Mouse (Mus musculus) kidney, embryonic 14.5 days (tissue): ENCODE results near the gene Popdc2. TPM values are rescaled to one million over a fixed set of nuclear protein-coding genes. Genes with fewer than 3 reads are reported as not detected.
"Not testable (repeated sequence)": the region's sequence is repeated elsewhere in the genome, so short reads cannot be mapped to it uniquely, and the experiment has no call there.

Source experiments
- ATAC-seq: fragments of 200-750 bp; cut with Nextera tagmentation; 2 replicates; pipeline ENCODE4 v1.8.0; 2017; ENCODE audit warnings: moderate number of reproducible peaks, mild to moderate bottlenecking, moderate TSS enrichment, moderate library complexity; ENCODE audit not compliant: low FRiP score, low TSS enrichment
- H3K27ac ChIP-seq: fragments of 300-500 bp; sonication (generic); 2 replicates; pipeline ENCODE4 v1.5.1; 2014; ENCODE audit warnings: low read depth, mild to moderate bottlenecking, low read length, moderate library complexity, mixed read lengths
- H3K27me3 ChIP-seq: fragments of 300-500 bp; sonication (generic); 2 replicates; pipeline ENCODE4 v1.6.1; 2014; ENCODE audit warnings: mild to moderate bottlenecking, low read length; ENCODE audit not compliant: control insufficient read depth, insufficient read depth
- H3K36me3 ChIP-seq: fragments of 300-500 bp; sonication (generic); 2 replicates; pipeline ENCODE4 v1.6.1; 2014; ENCODE audit warnings: low read length, mixed read lengths; ENCODE audit not compliant: control insufficient read depth, insufficient read depth
- H3K4me1 ChIP-seq: fragments of 300-500 bp; sonication (generic); 2 replicates; pipeline ENCODE4 v1.6.1; 2014; ENCODE audit warnings: low read length, mixed read lengths; ENCODE audit not compliant: control insufficient read depth, insufficient read depth
- H3K4me2 ChIP-seq: fragments of 300-500 bp; sonication (generic); replicated peaks from 2 replicates; pipeline ENCODE4 v1.6.1; 2014; ENCODE audit warnings: low read depth, mild to moderate bottlenecking, low read length
- H3K4me3 ChIP-seq: fragments of 300-500 bp; sonication (generic); 2 replicates; pipeline ENCODE4 v1.5.1; 2014; ENCODE audit warnings: mild to moderate bottlenecking, low read length
- H3K9ac ChIP-seq: fragments of 300-500 bp; sonication (generic); 2 replicates; pipeline ENCODE4 v1.6.1; 2014; ENCODE audit warnings: low read depth, mild to moderate bottlenecking, low read length, moderate library complexity
- H3K9me3 ChIP-seq: fragments of 300-500 bp; sonication (generic); 2 replicates; pipeline ENCODE4 v1.6.1; 2016; ENCODE audit warnings: low read length; ENCODE audit not compliant: control insufficient read depth
- WGBS: fragments of 180-500 bp; shearing (Covaris S2); extraction: QIAGEN DNeasy Blood & Tissue Kit; methylation state at CpG from one replicate; pipeline ENCODE4 v1.1.7; 2014; 5-methylcytosine and 5-hydroxymethylcytosine counted together
- polyA plus RNA-seq: library from polyadenylated mRNA; unstranded; fragments of >200 nt; fragmentation: Nextera tagmentation; extraction: Ambion mirVana; gene quantifications from 2 replicates; pipeline ENCODE4 v1.2.1, GENCODE M21; 2014

Popdc2 gene
- polyA plus RNA-seq: 0.11 and 0.35 TPM in 2 replicates

DNA sequence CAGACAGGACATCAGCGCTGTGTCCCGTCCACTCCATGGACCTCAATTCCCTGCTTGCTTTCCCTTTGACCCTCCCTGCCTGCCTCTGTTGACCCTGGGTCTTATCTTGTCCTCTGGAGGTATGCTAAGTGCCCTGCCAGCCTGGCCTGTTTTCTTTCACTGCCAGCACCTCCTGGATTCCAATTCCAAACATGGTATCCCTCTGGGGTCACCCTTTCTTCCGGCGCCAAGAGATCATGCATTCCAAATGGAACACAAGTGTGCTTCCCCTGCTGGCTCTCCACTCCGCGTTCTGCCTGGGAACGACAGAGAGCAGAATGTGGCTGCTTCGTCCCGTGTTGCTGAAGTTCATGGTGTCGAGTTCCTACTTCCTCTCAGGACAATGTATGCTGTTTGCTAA, at the start of gene Popdc2:
Popdc2 (plus strand) TSS at position 277 of the 400 bp plus-strand sequence.
- Histone ChIP-seq H3K36me3 (no peaks in the 10 kb centered on the region), H3K4me3 (no peak within 1 kb of the TSS; the same call in 1 of the 2 replicates), H3K4me2 (no peak within 1 kb of the TSS), H3K9ac (no peak within 1 kb of the TSS), H3K27me3 (no peaks in the 10 kb centered on the region), H3K9me3 (no peaks in the 10 kb centered on the region), H3K27ac (no peak within 1 kb of the TSS), H3K4me1 (no peaks in the 10 kb centered on the region)
- WGBS: 47% methylated on average over 10 of the region's 10 CpGs
- ATAC-seq: no peak

DNA sequence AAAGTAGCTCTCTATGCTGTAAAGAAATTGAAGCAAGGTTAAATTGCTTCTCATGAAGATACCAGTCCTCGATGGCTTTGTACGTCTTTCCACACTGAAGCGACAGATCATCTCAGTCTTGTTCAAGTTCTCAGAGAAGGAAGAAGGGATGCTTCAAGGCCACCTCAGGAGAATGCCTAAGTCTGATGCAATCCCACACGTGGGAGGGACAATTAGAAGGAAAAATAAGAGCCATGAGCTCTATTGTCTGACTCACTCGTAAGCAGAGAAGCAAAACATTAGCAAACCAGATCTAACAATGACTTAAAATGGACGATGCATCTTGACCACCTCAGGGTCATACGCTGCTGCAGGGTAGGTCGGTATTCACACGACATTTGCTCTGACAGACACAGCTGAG, 43.5 kb upstream of the Popdc2 start:
- Histone ChIP-seq H3K4me2 (no peak overlapping the region), H3K4me3 (no peak overlapping the region), H3K9me3 (0 out of 2 replicates have a peak, but pooled peaks cover 3% of the 10 kb centered on the region), H3K27ac (no peak overlapping the region), H3K27me3 (no peaks in the 10 kb centered on the region), H3K4me1 (no peaks in the 10 kb centered on the region), H3K36me3 (no peaks in the 10 kb centered on the region), H3K9ac (no peak overlapping the region)
- WGBS: 74% methylated on average over 9 of the region's 9 CpGs
- ATAC-seq: no peak

DNA sequence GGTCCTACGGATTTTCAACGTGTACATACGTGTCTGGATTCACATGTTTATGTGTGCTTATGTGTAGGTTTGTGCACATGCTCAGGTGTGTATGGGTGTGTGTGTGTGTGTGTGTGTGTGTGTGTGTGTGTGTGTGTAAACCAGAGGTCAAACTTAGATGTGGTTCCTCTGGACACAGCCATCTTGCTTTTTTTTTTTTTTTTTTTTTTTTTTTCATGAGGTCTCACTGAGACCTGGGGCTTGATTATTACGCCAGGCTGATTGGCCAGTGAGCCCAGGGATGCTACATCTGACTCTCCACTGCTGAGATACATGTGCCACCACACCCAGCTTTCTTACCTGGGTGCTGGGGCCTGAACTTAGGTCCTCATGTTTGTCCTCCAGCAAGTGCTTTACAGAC, 42.9 kb upstream of the Popdc2 start:
- 0 out of 2 replicates have a peak, but pooled peaks cover 3% of the 10 kb centered on the region for H3K9me3 ChIP-seq
- 92% methylated on average over 4 of the region's 4 CpGs for WGBS

DNA sequence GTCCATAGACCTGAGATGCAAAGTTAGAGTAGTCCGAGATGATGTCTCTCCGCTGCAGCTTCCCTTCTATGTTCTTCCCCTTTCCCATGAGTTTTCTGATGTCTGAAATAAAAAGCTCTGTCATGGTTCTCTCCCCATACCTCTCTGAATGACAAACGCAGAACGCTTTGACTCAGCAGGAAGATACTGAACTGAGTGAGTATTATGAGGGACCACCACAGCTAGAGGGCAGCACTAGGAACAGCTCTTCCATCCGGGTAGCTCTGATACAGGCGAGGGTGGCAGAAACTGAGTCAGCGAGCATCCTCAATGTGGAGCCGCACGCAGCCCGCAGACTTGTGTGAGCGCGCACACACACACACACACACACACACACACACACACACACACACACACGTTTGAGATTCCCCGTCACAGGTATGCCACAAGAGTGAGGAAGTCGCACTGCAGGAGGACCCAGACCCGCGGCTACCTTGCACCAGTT, 40.5 kb upstream of the Popdc2 start:
- H3K27ac ChIP-seq: no peak overlapping the region
- no peak overlapping the region for H3K4me3 ChIP-seq
- no peaks in the 10 kb centered on the region for H3K27me3 ChIP-seq
- 0 out of 2 replicates have a peak overlapping the region, but pooled peaks have one; percentile 1 for H3K4me2 ChIP-seq
- no peaks in the 10 kb centered on the region for H3K36me3 ChIP-seq
- no peak overlapping the region for H3K9ac ChIP-seq
- H3K4me1 ChIP-seq: no peaks in the 10 kb centered on the region
- H3K9me3 ChIP-seq: no peaks in the 10 kb centered on the region
- 0 out of 2 replicates have a peak, but pooled peaks have one; percentile 49 for ATAC-seq
- 38% methylated on average over 17 of the region's 17 CpGs for WGBS

More for the DNA sequence above, 42.9 kb upstream of the Popdc2 start:
- Histone ChIP-seq H3K9ac (no peak overlapping the region), H3K4me2 (no peak overlapping the region), H3K4me1 (no peaks in the 10 kb centered on the region), H3K27me3 (no peaks in the 10 kb centered on the region), H3K36me3 (no peaks in the 10 kb centered on the region), H3K4me3 (no peak overlapping the region), H3K27ac (no peak overlapping the region)
- ATAC-seq: no peak

DNA sequence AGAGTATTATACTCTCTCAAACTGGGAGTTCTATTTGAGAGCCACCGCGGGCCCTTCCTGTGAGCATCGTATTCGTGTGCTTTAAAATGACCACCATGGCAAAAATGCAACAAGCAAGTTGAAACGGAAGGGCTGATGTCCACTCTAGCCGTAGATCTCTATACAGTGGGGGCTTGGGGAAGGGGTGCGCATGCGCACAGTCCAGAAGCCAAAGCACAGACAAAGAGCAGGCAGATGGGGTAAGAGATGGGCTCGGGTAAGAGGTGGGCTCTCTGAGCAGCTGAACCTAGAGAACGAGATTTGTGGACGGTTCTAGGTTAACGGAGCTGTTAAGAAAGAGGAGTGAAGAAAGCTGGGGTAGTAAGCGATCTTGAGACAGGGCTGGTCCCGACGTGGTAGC, 37.7 kb upstream of the Popdc2 start:
- 91% methylated on average over 15 of the region's 15 CpGs for WGBS
- Histone ChIP-seq H3K9me3 (peaks cover 1% of the 10 kb centered on the region; the same call in 1 of the 2 replicates), H3K4me1 (no peaks in the 10 kb centered on the region), H3K27ac (no peak overlapping the region), H3K9ac (no peak overlapping the region), H3K36me3 (no peaks in the 10 kb centered on the region), H3K4me2 (no peak overlapping the region), H3K4me3 (no peak overlapping the region), H3K27me3 (no peaks in the 10 kb centered on the region)
- no peak for ATAC-seq

DNA sequence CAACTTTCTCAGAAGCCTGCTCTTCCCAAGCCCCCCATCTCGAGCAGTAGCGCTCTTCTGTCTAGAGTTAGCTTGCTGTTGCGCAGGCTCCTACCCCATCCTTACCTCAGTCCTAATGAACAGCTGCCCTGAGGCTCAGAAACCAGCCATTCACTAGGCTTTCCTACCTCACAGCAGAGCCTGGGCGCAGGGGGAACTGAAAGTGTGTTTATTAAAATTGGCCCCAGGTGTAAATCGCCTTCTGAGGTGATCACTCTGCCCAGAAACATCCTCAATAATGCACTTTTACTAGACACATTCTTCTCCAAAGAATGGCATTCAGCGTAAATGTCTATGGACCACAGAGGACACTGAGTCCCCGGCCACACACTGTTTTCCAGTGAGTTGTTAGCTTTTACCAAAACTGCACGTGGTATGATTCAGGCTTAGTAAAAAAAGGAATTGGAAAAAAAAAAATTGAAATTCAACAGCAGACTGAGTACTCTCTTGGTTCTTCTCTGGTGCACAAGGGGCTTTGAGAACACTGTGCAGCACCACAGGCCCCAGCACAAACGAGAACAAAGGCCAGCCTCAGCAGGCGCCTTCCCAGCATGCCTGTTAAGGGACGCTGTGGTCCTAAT, 35.1 kb upstream of the Popdc2 start:
- Histone ChIP-seq H3K4me2 (no peak overlapping the region), H3K4me3 (no peak overlapping the region), H3K4me1 (no peaks in the 10 kb centered on the region), H3K27ac (no peak overlapping the region), H3K27me3 (no peaks in the 10 kb centered on the region), H3K36me3 (no peaks in the 10 kb centered on the region), H3K9ac (no peak overlapping the region), H3K9me3 (peaks cover 3% of the 10 kb centered on the region; the same call in 1 of the 2 replicates)
- ATAC-seq: no peak
- 89% methylated on average over 11 of the region's 11 CpGs for WGBS

DNA sequence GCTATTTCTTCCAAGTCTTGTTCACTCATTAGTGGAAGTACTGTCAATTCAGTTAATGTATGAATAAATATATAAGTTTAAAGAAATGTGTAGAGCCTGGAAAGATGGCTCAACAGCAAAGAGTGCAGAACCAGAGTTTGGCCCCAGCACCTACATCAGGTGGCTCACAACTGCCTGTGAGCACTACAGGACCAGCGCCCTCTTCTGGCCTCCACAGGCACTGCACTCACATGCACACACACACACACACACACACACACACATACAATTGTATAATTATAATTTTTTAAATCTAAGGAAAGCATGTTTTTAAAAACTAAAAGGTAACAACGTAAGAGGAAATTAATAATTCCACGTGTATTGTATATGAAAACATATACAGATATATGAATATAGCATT, 32.7 kb upstream of the Popdc2 start:
- no peak overlapping the region for H3K4me3 ChIP-seq
- WGBS: 88% methylated on average over 3 of the region's 3 CpGs
- peaks cover 3% of the 10 kb centered on the region; the same call in 1 of the 2 replicates for H3K9me3 ChIP-seq
- H3K4me1 ChIP-seq: no peaks in the 10 kb centered on the region
- no peak for ATAC-seq
- no peaks in the 10 kb centered on the region for H3K36me3 ChIP-seq
- no peak overlapping the region for H3K9ac ChIP-seq
- H3K27me3 ChIP-seq: no peaks in the 10 kb centered on the region
- no peak overlapping the region for H3K27ac ChIP-seq
- no peak overlapping the region for H3K4me2 ChIP-seq

DNA sequence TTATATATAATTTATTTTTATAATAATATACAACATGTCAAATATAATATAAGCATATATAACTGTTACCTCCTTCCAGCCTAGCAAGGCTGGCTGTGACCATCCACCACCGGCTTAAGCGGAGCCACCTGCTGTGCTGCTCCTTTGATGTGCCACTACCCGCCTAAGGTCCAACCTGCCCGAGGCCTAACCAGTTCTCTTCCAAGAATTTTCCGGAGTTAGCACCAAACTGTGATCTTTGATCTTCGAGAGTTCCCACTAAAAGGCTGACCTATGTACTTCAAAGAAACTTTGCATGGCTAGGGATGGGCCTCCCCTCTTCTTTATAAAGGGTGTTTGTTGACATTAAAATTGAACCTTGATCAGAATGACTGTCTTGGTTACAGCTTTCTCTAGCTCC, 27.6 kb upstream of the Popdc2 start:
- no peak for ATAC-seq
- WGBS: 20% methylated on average over 6 of the region's 6 CpGs
- Histone ChIP-seq H3K4me3 (no peak overlapping the region), H3K27ac (no peak overlapping the region), H3K4me2 (no peak overlapping the region), H3K36me3 (no peaks in the 10 kb centered on the region), H3K9ac (no peak overlapping the region), H3K9me3 (peaks cover under 1% of the 10 kb centered on the region; the same call in 1 of the 2 replicates), H3K27me3 (no peaks in the 10 kb centered on the region), H3K4me1 (no peaks in the 10 kb centered on the region)

DNA sequence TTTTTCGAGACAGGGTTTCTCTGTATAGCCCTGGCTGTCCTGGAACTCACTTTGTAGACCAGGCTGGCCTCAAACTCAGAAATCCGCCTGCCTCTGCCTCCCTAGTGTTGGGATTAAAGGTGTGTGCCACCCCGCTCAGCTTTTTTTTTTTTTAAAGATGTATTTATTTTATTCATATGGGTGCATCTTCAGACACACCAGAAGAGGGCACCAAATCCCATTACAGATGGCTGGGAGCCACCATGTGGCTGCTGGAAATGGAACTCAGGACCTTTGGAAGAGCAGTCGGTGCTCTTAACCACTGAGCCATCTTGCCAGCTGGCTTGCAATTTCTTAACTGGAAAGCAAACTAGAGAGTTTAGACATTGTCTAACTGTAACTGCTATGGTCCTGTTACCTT, 23.9 kb upstream of the Popdc2 start:
- H3K27ac ChIP-seq, ATAC-seq, H3K9ac ChIP-seq, H3K4me3 ChIP-seq, H3K36me3 ChIP-seq, H3K27me3 ChIP-seq, H3K4me1 ChIP-seq, H3K4me2 ChIP-seq, H3K9me3 ChIP-seq: not testable (repeated sequence)
- WGBS: 97% methylated on average over 4 of the region's 4 CpGs
